Mouse (Mus musculus): ENCODE results near the gene Slc23a4. TPM values are rescaled to one million over a fixed set of nuclear protein-coding genes. Genes with fewer than 3 reads are reported as not detected.

The Slc23a4 gene
- total RNA-seq, 2 experiments from 2014 or later = 0.45 to 0.83 TPM

- peak; percentile 18 for DNase-seq
These were observed 33.0 kb downstream of the Slc23a4 start for GRCm38 (mm10) chr6:34954926-34955861.

- DNase-seq = no peak
These were observed 36.1 kb downstream of the Slc23a4 start for GRCm38 (mm10) chr6:34951956-34952667.

GRCm38 (mm10) chr6:34951518-34951917 lies 36.7 kb downstream of the Slc23a4 start:
- no peak for DNase-seq

DNA sequence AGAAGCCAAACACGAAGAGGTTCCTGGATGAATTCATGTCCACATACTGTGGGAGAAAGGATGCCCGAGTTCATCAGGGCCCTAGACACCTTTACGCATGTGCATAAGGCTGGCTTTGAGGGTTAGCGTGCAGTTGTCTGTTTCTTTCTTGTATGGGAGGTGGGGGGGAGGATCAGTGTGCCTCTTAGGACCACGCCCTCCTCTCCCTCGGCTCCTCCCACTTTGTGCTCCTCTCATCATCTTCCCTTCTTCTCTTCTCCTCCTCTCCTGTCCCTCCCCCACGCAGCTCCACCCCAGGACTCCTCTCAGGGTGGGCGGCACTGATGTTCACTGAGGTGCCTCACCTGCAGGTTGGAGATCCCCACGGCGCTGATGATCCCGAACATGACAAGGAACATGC lies 39.7 kb downstream of the Slc23a4 start:
- no peak for DNase-seq

- DNase-seq = no peak
These were observed 41.6 kb downstream of the Slc23a4 start for GRCm38 (mm10) chr6:34946486-34947079.

DNA sequence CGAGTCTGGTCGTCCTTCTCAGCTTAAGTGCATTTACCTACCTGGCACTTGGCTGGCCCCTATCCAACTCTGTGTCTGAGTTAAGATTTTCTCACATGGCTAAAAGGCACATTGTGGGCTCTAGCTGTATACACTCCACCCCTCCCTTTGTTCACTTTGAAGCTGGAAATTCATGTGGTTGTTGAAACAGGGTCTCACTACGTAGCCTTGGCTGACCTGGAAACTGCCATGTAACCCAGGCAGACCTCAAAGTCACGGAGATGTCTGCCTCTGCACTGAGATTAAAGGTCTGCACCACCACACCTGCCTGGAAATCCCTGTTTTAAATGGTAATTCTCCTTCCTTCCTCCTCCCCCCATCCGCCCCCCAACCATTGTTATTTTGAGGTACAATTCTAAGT lies 44.7 kb downstream of the Slc23a4 start:
- no peak for DNase-seq

- no peak for DNase-seq
These were observed 45.8 kb downstream of the Slc23a4 start for GRCm38 (mm10) chr6:34942446-34942845.

GRCm38 (mm10) chr6:34941496-34941895 lies 46.7 kb downstream of the Slc23a4 start:
- no peak for DNase-seq

- no peak for DNase-seq
These were observed 48.8 kb downstream of the Slc23a4 start for GRCm38 (mm10) chr6:34939451-34939850.

DNA sequence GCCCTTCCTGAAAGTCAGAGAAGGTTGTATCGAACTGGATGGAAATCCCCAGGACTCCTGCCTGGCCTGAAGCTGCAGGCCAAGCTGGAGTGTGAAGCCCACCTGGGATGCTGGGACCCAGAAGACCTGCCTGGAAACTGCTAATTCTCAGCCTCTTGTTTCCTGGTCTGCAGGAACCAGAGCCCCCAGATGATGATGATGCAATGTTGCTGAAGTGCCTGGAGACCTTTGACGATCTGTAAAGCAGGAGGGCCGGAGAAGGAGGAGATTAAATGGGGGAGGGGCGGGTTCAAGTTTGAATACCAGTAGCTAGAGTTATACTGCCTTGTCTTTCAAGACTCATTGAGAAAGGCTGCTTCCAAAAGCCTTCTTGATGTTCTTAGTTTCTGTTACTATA lies 49.3 kb downstream of the Slc23a4 start:
- no peak for DNase-seq

GRCm38 (mm10) chr6:34938280-34938928 lies 49.8 kb downstream of the Slc23a4 start:
- DNase-seq = no peak

DNA sequence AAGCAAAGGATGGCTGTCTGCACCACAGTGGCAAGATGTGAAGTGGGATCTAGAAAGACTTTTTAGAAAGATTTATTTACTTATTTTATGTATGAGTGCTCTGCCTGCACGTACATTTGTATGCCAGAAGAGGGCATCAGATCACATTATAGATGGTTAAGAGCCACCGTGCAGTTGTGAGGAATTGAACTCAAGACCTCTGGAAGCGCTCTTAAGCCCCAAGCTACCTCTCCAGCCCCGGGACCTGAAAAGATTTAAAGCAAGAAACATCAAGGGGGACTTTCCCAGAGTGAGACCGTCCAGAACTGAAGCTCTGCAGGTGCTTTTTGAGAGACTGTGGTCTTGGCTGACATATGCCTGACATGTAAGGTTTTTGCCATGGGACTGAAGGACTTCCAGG lies 51.5 kb downstream of the Slc23a4 start:
- no peak for DNase-seq

GRCm38 (mm10) chr6:34932633-34933032 lies 55.6 kb downstream of the Slc23a4 start:
- DNase-seq = no peak

- no peak for DNase-seq
These were observed 60.6 kb downstream of the Slc23a4 start for GRCm38 (mm10) chr6:34927594-34927993.

DNA sequence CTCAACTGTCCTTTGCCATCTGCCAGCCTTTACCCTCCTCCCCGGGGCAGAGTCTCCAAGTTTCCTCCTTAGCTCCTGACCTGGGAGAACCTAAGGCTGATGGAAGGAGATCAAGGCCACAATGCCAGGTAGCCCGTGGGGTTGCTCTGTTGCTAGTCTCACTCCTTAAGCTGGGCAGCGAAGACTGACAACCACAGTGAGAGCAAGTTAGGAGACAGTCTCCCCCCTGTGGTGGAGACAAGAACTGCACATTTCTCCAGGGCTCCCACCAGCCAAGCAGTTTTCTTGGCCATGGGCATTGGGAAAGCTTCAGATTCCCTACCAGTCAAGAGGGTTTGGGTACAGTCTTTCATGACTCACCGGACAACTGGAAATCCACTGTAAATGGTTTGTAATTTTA lies 61.0 kb downstream of the Slc23a4 start:
- DNase-seq = peak; percentile 81

- peak; percentile 79 for DNase-seq
These were observed 66.3 kb downstream of the Slc23a4 start for GRCm38 (mm10) chr6:34921941-34922340.

GRCm38 (mm10) chr6:34920631-34921030 lies 67.6 kb downstream of the Slc23a4 start:
- DNase-seq = no peak

DNA sequence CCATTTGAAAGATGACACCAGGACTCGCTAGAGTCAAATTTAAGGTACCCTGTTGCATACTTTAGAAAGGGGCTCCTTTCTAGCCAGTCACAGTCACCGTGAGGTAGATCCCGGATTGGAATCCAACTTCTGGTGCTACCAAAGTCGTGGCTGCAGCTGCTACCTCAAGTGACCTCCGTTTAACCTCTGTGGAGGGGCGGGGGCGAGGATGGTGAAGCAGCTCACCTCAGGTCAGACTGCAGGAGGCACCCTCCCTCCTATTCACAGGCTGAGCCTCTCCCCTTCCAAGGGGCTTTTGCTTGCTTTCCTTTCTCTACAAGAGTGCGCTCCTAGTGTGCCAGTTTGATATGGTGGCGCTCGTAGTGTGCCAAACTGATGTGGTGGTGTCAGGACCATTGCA lies 68.2 kb downstream of the Slc23a4 start, which contains the start of gene Stra8:
TSS of gene Stra8 (plus strand) at position 208 of the 400 bp plus-strand sequence.
- no peak for DNase-seq

DNA sequence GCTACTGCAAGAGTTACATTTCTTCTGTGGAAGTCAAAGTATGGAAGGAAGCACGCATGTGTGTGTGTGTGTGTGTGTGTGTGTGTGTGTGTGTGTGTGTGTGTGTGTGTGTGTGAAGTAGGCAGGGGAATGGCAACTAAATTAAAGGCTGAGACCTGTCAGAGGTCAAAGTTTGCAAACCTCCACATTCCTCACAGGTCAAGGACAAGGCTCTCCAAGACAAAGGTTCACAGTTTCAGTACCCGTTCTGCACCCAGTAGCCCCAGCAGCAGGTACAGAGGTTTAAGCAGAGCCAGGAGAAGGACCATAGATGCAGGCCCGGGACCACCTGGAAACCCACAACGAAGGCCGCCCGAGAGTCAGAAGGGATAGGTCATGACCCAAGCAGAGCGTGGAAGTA lies 69.1 kb downstream of the Slc23a4 start:
- DNase-seq = no peak

- no peak for DNase-seq
These were observed 73.7 kb downstream of the Slc23a4 start for GRCm38 (mm10) chr6:34914462-34914861.

DNA sequence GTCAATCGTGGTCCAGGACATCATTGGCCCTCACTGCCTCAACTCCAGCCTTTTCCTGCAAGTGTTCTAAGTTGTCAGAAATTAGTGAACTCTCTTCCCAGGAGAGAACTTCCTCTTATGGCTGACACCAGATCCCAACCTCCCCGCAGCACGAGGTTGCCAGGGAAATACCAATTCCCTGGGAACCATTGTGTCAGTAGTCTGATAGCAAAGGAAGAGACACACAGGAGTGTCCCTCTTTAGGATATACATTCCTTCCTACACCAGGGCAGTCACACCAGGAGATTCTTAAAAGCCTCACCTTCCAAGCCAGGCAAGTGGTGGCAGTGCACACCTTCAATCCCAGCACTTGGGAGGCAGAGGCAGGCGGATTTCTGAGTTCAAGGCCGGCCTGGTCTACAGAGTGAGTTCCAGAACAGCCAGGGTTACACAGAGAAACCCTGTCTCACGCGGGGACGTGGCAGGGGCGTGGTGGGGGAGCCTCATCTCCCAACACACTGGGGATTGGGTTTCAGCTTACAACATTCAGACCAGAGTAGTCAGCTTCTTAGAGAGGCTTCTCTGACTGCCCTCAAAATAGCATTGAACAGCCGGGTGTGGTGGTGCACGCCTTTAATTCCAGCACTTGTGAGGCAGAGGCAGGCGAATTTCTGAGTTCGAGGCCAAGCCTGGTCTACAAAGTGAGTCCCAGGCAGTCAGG lies 74.7 kb downstream of the Slc23a4 start:
- DNase-seq = no peak
